Mouse (Mus musculus) limb, embryonic 15.5 days (tissue): Measurements from ENCODE around the gene Smg9. TPM values are rescaled to one million over a fixed set of nuclear protein-coding genes. Genes with fewer than 3 reads are reported as not detected.
"Not testable (repeated sequence)": the region's sequence is repeated elsewhere in the genome, so short reads cannot be mapped to it uniquely, and the experiment has no call there.

Experiments
- ATAC-seq: fragments of 200-750 bp; cut with Nextera tagmentation; 2 replicates; pipeline ENCODE4 v1.8.0; 2017; ENCODE audit warnings: low read depth, moderate TSS enrichment; ENCODE audit not compliant: insufficient number of reproducible peaks, low FRiP score, low TSS enrichment
- H3K27ac ChIP-seq: fragments of 300-500 bp; sonication (generic); 2 replicates; pipeline ENCODE4 v1.5.1; 2015; ENCODE audit warnings: moderate library complexity, mild to moderate bottlenecking, inconsistent platforms
- H3K27me3 ChIP-seq: fragments of 300-500 bp; sonication (generic); 2 replicates; pipeline ENCODE4 v1.6.1; 2015; ENCODE audit warnings: inconsistent platforms
- H3K36me3 ChIP-seq: fragments of 300-500 bp; sonication (generic); 2 replicates; pipeline ENCODE4 v1.6.1; 2015; ENCODE audit warnings: inconsistent platforms
- H3K4me1 ChIP-seq: fragments of 300-500 bp; sonication (generic); 2 replicates; pipeline ENCODE4 v1.6.1; 2015; ENCODE audit warnings: inconsistent platforms
- H3K4me2 ChIP-seq: fragments of 300-500 bp; sonication (generic); 2 replicates; pipeline ENCODE4 v1.6.1; 2015; ENCODE audit warnings: mild to moderate bottlenecking, inconsistent platforms
- H3K4me3 ChIP-seq: fragments of 300-500 bp; sonication (generic); 2 replicates; pipeline ENCODE4 v1.5.1; 2015; ENCODE audit warnings: mild to moderate bottlenecking, inconsistent platforms
- H3K9ac ChIP-seq: fragments of 300-500 bp; sonication (generic); 2 replicates; pipeline ENCODE4 v1.6.1; 2015; ENCODE audit warnings: inconsistent platforms
- H3K9me3 ChIP-seq: fragments of 300-500 bp; sonication (generic); 2 replicates; pipeline ENCODE4 v1.6.1; 2016; ENCODE audit warnings: inconsistent platforms
- WGBS: fragments of 180-500 bp; shearing (Covaris S2); methylation state at CpG from one replicate; pipeline ENCODE4 v1.1.7; 2015; 5-methylcytosine and 5-hydroxymethylcytosine counted together
- polyA plus RNA-seq: library from polyadenylated mRNA; unstranded; fragments of >200 nt; fragmentation: Nextera tagmentation; extraction: Ambion mirVana; gene quantifications from 2 replicates; pipeline ENCODE4 v1.2.1, GENCODE M21; 2015

Gene Smg9
- polyA plus RNA-seq, 1 experiment from 2014 or later, result 23.2 TPM

GRCm38 (mm10) chr7:24396832-24397231 is 2.6 kb upstream of the Smg9 start:
- Histone ChIP-seq H3K36me3 (no peaks in the 10 kb centered on the region), H3K27me3 (no peaks in the 10 kb centered on the region), H3K4me2 (no peak overlapping the region), H3K9ac (no peak overlapping the region), H3K9me3 (no peaks in the 10 kb centered on the region), H3K4me3 (no peak overlapping the region), H3K4me1 (peaks cover 13% of the 10 kb centered on the region), H3K27ac (no peak overlapping the region)
- no peak for ATAC-seq
- 77% methylated on average over 11 of the region's 11 CpGs for WGBS

GRCm38 (mm10) chr7:24398364-24398913 is 980 bp upstream of the Smg9 start:
- WGBS, result 94% methylated on average over 8 of the region's 8 CpGs
- no peak for ATAC-seq

GRCm38 (mm10) chr7:24400082-24400452 is 648 bp downstream of the Smg9 start:
- H3K9ac ChIP-seq, result peak overlapping the region; percentile 55; the same call in 1 of the 2 replicates
- 11% methylated on average over 3 of the region's 3 CpGs for WGBS
- ATAC-seq, result peak; percentile 4; the same call in 1 of the 2 replicates
- H3K4me3 ChIP-seq, result peak overlapping the region; percentile 68
- H3K4me2 ChIP-seq, result peak overlapping the region; percentile 57
- peaks cover 17% of the 10 kb centered on the region for H3K36me3 ChIP-seq
- H3K27ac ChIP-seq, result peak overlapping the region; percentile 98
- H3K27me3 ChIP-seq, result no peaks in the 10 kb centered on the region
- H3K4me1 ChIP-seq, result peaks cover 11% of the 10 kb centered on the region
- H3K9me3 ChIP-seq, result no peaks in the 10 kb centered on the region

More at GRCm38 (mm10) chr7:24398364-24398913, 980 bp upstream of the Smg9 start:
- Histone ChIP-seq H3K36me3 (peaks cover 4% of the 10 kb centered on the region; the same call in 1 of the 2 replicates), H3K27me3 (no peaks in the 10 kb centered on the region), H3K9ac (no peak overlapping the region), H3K4me1 (peaks cover 13% of the 10 kb centered on the region), H3K4me3 (no peak overlapping the region), H3K4me2 (no peak overlapping the region), H3K27ac (no peak overlapping the region), H3K9me3 (no peaks in the 10 kb centered on the region)

- ATAC-seq, H3K9ac ChIP-seq, H3K9me3 ChIP-seq, H3K27ac ChIP-seq, H3K4me1 ChIP-seq, H3K4me3 ChIP-seq, H3K4me2 ChIP-seq, H3K27me3 ChIP-seq: not testable (repeated sequence)
- 92% methylated on average over 4 of the region's 4 CpGs for WGBS
- H3K36me3 ChIP-seq, result peaks cover 21% of the 10 kb centered on the region
Measured at GRCm38 (mm10) chr7:24400489-24400888, 1.1 kb downstream of the Smg9 start.

- H3K36me3 ChIP-seq, result peaks cover 41% of the 10 kb centered on the region
- ATAC-seq, result no peak
- H3K4me3 ChIP-seq, result no peak overlapping the region
- H3K4me1 ChIP-seq, result peaks cover 24% of the 10 kb centered on the region
- H3K9ac ChIP-seq, result no peak overlapping the region
- 98% methylated on average over 9 of the region's 9 CpGs for WGBS
- H3K4me2 ChIP-seq, result no peak overlapping the region
- no peak overlapping the region for H3K27ac ChIP-seq
- H3K9me3 ChIP-seq, result no peaks in the 10 kb centered on the region
- H3K27me3 ChIP-seq, result no peaks in the 10 kb centered on the region
Measured at GRCm38 (mm10) chr7:24402851-24403250, 3.4 kb downstream of the Smg9 start.

- H3K4me3 ChIP-seq, result no peak overlapping the region
- peaks cover 15% of the 10 kb centered on the region for H3K4me1 ChIP-seq
- H3K36me3 ChIP-seq, result peaks cover 41% of the 10 kb centered on the region
- no peak overlapping the region for H3K9ac ChIP-seq
- H3K9me3 ChIP-seq, result no peaks in the 10 kb centered on the region
- H3K27ac ChIP-seq, result no peak overlapping the region
- H3K4me2 ChIP-seq, result no peak overlapping the region
- ATAC-seq, result no peak
- WGBS, result 91% methylated on average over 13 of the region's 13 CpGs
- no peaks in the 10 kb centered on the region for H3K27me3 ChIP-seq
Measured at GRCm38 (mm10) chr7:24405649-24406048, 6.2 kb downstream of the Smg9 start.

- Histone ChIP-seq H3K9me3 (no peaks in the 10 kb centered on the region), H3K4me3 (no peak overlapping the region), H3K9ac (no peak overlapping the region), H3K27me3 (no peaks in the 10 kb centered on the region), H3K27ac (no peak overlapping the region), H3K4me1 (peaks cover 15% of the 10 kb centered on the region), H3K4me2 (no peak overlapping the region), H3K36me3 (peaks cover 41% of the 10 kb centered on the region)
- ATAC-seq, result no peak
- 34% methylated on average over 5 of the region's 5 CpGs for WGBS
Measured at GRCm38 (mm10) chr7:24406528-24407344, 7.3 kb downstream of the Smg9 start.

- H3K9ac ChIP-seq, result no peak overlapping the region
- 80% methylated on average over 9 of the region's 9 CpGs for WGBS
- ATAC-seq, result no peak
- H3K27me3 ChIP-seq, result no peaks in the 10 kb centered on the region
- peaks cover 15% of the 10 kb centered on the region for H3K4me1 ChIP-seq
- H3K36me3 ChIP-seq, result peaks cover 40% of the 10 kb centered on the region
- H3K27ac ChIP-seq, result no peak overlapping the region
- no peak overlapping the region for H3K4me3 ChIP-seq
- H3K4me2 ChIP-seq, result no peak overlapping the region
- H3K9me3 ChIP-seq, result no peaks in the 10 kb centered on the region
Measured at GRCm38 (mm10) chr7:24408186-24408585, 8.8 kb downstream of the Smg9 start.

- Histone ChIP-seq H3K9ac (no peak overlapping the region), H3K4me1 (peaks cover 15% of the 10 kb centered on the region), H3K9me3 (no peaks in the 10 kb centered on the region), H3K27ac (no peak overlapping the region), H3K27me3 (no peaks in the 10 kb centered on the region), H3K4me2 (no peak overlapping the region), H3K4me3 (no peak overlapping the region), H3K36me3 (peaks cover 29% of the 10 kb centered on the region)
- 73% methylated on average over 6 of the region's 6 CpGs for WGBS
- ATAC-seq, result no peak
Measured at GRCm38 (mm10) chr7:24410123-24410522, 10.7 kb downstream of the Smg9 start.

GRCm38 (mm10) chr7:24410831-24411230 is 11.4 kb downstream of the Smg9 start:
- WGBS, result 91% methylated on average over 3 of the region's 3 CpGs
- H3K27ac ChIP-seq, result no peak overlapping the region
- H3K27me3 ChIP-seq, result no peaks in the 10 kb centered on the region
- no peak overlapping the region for H3K4me3 ChIP-seq
- H3K36me3 ChIP-seq, result peaks cover 28% of the 10 kb centered on the region
- H3K4me2 ChIP-seq, result no peak overlapping the region
- no peaks in the 10 kb centered on the region for H3K9me3 ChIP-seq
- H3K4me1 ChIP-seq, result peaks cover 15% of the 10 kb centered on the region
- no peak for ATAC-seq
- no peak overlapping the region for H3K9ac ChIP-seq

- ATAC-seq, result no peak
- H3K4me2 ChIP-seq, result no peak overlapping the region
- WGBS, result 82% methylated on average over 3 of the region's 3 CpGs
Measured at GRCm38 (mm10) chr7:24413630-24414029, 14.2 kb downstream of the Smg9 start.

GRCm38 (mm10) chr7:24415261-24415660 is 15.8 kb downstream of the Smg9 start:
- Histone ChIP-seq H3K36me3 (peaks cover 22% of the 10 kb centered on the region), H3K27ac (no peak overlapping the region), H3K4me2 (no peak overlapping the region), H3K4me1 (no peaks in the 10 kb centered on the region), H3K9ac (no peak overlapping the region), H3K4me3 (no peak overlapping the region), H3K9me3 (no peaks in the 10 kb centered on the region), H3K27me3 (no peaks in the 10 kb centered on the region)
- 81% methylated on average over 7 of the region's 7 CpGs for WGBS
- no peak for ATAC-seq

More at GRCm38 (mm10) chr7:24413630-24414029, 14.2 kb downstream of the Smg9 start:
- Histone ChIP-seq H3K4me3 (no peak overlapping the region), H3K9me3 (no peaks in the 10 kb centered on the region), H3K27ac (no peak overlapping the region; the same call in 1 of the 2 replicates), H3K36me3 (peaks cover 19% of the 10 kb centered on the region), H3K9ac (no peak overlapping the region), H3K27me3 (no peaks in the 10 kb centered on the region), H3K4me1 (no peaks in the 10 kb centered on the region)
